Mouse (Mus musculus) hindbrain, embryonic 12.5 days (tissue): ENCODE measurements at regions not wholly inside any gene's neighbourhood (a gene's known extent, or its start where the extent isn't known, plus 50 kb on each side); places are given as distances from the start of the nearest gene placed in this dataset.

Experiments used
- ATAC-seq: fragments of 200-750 bp; cut with Nextera tagmentation; 2 replicates; pipeline ENCODE4 v1.8.0; 2017; ENCODE audit warnings: moderate TSS enrichment; ENCODE audit not compliant: low FRiP score
- H3K27ac ChIP-seq: fragments of 300-500 bp; sonication (generic); 2 replicates; pipeline ENCODE4 v1.5.1; 2016; ENCODE audit warnings: mild to moderate bottlenecking
- H3K27me3 ChIP-seq: fragments of 300-500 bp; sonication (generic); 2 replicates; pipeline ENCODE4 v1.6.1; 2016; ENCODE audit warnings: mild to moderate bottlenecking
- H3K36me3 ChIP-seq: fragments of 300-500 bp; sonication (generic); 2 replicates; pipeline ENCODE4 v1.6.1; 2016; ENCODE audit warnings: mild to moderate bottlenecking
- H3K4me1 ChIP-seq: fragments of 300-500 bp; sonication (generic); 2 replicates; pipeline ENCODE4 v1.6.1; 2016
- H3K4me2 ChIP-seq: fragments of 300-500 bp; sonication (generic); replicated peaks from 2 replicates; pipeline ENCODE4 v1.6.1; 2016; ENCODE audit warnings: mild to moderate bottlenecking
- H3K4me3 ChIP-seq: fragments of 300-500 bp; sonication (generic); 2 replicates; pipeline ENCODE4 v1.5.1; 2016; ENCODE audit warnings: mild to moderate bottlenecking
- H3K9ac ChIP-seq: fragments of 300-500 bp; sonication (generic); 2 replicates; pipeline ENCODE4 v1.6.1; 2016; ENCODE audit warnings: mild to moderate bottlenecking, moderate library complexity
- H3K9me3 ChIP-seq: fragments of 300-500 bp; sonication (generic); replicated peaks from 2 replicates; pipeline ENCODE4 v1.6.1; 2016; ENCODE audit warnings: mild to moderate bottlenecking
- WGBS: fragments of 180-500 bp; shearing (Covaris S2); methylation state at CpG from one replicate; pipeline ENCODE4 v1.1.7; 2016; 5-methylcytosine and 5-hydroxymethylcytosine counted together

- Histone ChIP-seq H3K27me3 (no peaks in the 10 kb centered on the region), H3K4me2 (no peak overlapping the region), H3K36me3 (no peaks in the 10 kb centered on the region), H3K27ac (no peak overlapping the region), H3K9ac (no peak overlapping the region), H3K9me3 (no peaks in the 10 kb centered on the region), H3K4me1 (0 out of 2 replicates have a peak, but pooled peaks cover 6% of the 10 kb centered on the region), H3K4me3 (no peak overlapping the region)
- WGBS: 70% methylated on average over 4 of the region's 4 CpGs
- no peak for ATAC-seq
Observed at GRCm38 (mm10) chr1:193517968-193518367, 147.9 kb upstream of the Camk1g start.

- Histone ChIP-seq H3K4me2 (no peak overlapping the region), H3K9ac (no peak overlapping the region), H3K9me3 (no peaks in the 10 kb centered on the region), H3K4me1 (0 out of 2 replicates have a peak, but pooled peaks cover 6% of the 10 kb centered on the region), H3K36me3 (no peaks in the 10 kb centered on the region), H3K4me3 (no peak overlapping the region), H3K27me3 (no peaks in the 10 kb centered on the region), H3K27ac (no peak overlapping the region)
- 65% methylated on average over 2 of the region's 2 CpGs for WGBS
- ATAC-seq: no peak
Observed at GRCm38 (mm10) chr1:193517293-193517692, 147.2 kb upstream of the Camk1g start.

- ATAC-seq: no peak
- Histone ChIP-seq H3K27ac (no peak overlapping the region), H3K9me3 (no peaks in the 10 kb centered on the region), H3K9ac (no peak overlapping the region), H3K4me3 (no peak overlapping the region), H3K27me3 (no peaks in the 10 kb centered on the region), H3K4me2 (no peak overlapping the region), H3K4me1 (0 out of 2 replicates have a peak, but pooled peaks cover 6% of the 10 kb centered on the region), H3K36me3 (no peaks in the 10 kb centered on the region)
- WGBS: 81% methylated on average over 3 of the region's 3 CpGs
Observed at GRCm38 (mm10) chr1:193516395-193516794, 146.3 kb upstream of the Camk1g start.

- no peaks in the 10 kb centered on the region for H3K9me3 ChIP-seq
- H3K9ac ChIP-seq: no peak overlapping the region
- H3K4me2 ChIP-seq: no peak overlapping the region
- ATAC-seq: 0 out of 2 replicates have a peak, but pooled peaks have one; percentile 52
- H3K27ac ChIP-seq: no peak overlapping the region
- no peaks in the 10 kb centered on the region for H3K27me3 ChIP-seq
- no peak overlapping the region for H3K4me3 ChIP-seq
- H3K4me1 ChIP-seq: 0 out of 2 replicates have a peak, but pooled peaks cover 6% of the 10 kb centered on the region
- H3K36me3 ChIP-seq: no peaks in the 10 kb centered on the region
- WGBS: 40% methylated on average over 9 of the region's 9 CpGs
Observed at GRCm38 (mm10) chr1:193513929-193514710, 144.0 kb upstream of the Camk1g start.

GRCm38 (mm10) chr1:193510066-193510793 lies 140.1 kb upstream of the Camk1g start:
- ATAC-seq: no peak
- Histone ChIP-seq H3K27me3 (no peaks in the 10 kb centered on the region), H3K9ac (no peak overlapping the region), H3K9me3 (no peaks in the 10 kb centered on the region), H3K27ac (no peak overlapping the region), H3K4me3 (no peak overlapping the region), H3K36me3 (no peaks in the 10 kb centered on the region), H3K4me1 (0 out of 2 replicates have a peak, but pooled peaks cover 6% of the 10 kb centered on the region), H3K4me2 (no peak overlapping the region)
- WGBS: 42% methylated on average over 8 of the region's 8 CpGs

GRCm38 (mm10) chr1:193508271-193508670 lies 138.2 kb upstream of the Camk1g start:
- ATAC-seq: no peak
- Histone ChIP-seq H3K9me3 (no peaks in the 10 kb centered on the region), H3K27ac (no peak overlapping the region), H3K9ac (no peak overlapping the region), H3K27me3 (no peaks in the 10 kb centered on the region), H3K36me3 (no peaks in the 10 kb centered on the region), H3K4me1 (no peaks in the 10 kb centered on the region; the same call in 1 of the 2 replicates), H3K4me2 (no peak overlapping the region), H3K4me3 (no peak overlapping the region)

GRCm38 (mm10) chr1:193506991-193507390 lies 136.9 kb upstream of the Camk1g start:
- Histone ChIP-seq H3K4me2 (no peak overlapping the region), H3K27me3 (no peaks in the 10 kb centered on the region), H3K36me3 (no peaks in the 10 kb centered on the region), H3K27ac (no peak overlapping the region), H3K4me3 (no peak overlapping the region), H3K4me1 (no peaks in the 10 kb centered on the region; the same call in 1 of the 2 replicates), H3K9me3 (no peaks in the 10 kb centered on the region), H3K9ac (no peak overlapping the region)
- 84% methylated on average over 3 of the region's 3 CpGs for whole genome bisulfite sequencing
- no peak for ATAC-seq

- H3K4me2 ChIP-seq: no peak overlapping the region
- H3K4me3 ChIP-seq: no peak overlapping the region
- no peak for ATAC-seq
- H3K9ac ChIP-seq: no peak overlapping the region
- no peaks in the 10 kb centered on the region for H3K27me3 ChIP-seq
- no peaks in the 10 kb centered on the region for H3K9me3 ChIP-seq
- WGBS: 45% methylated on average over 3 of the region's 3 CpGs
- no peaks in the 10 kb centered on the region for H3K36me3 ChIP-seq
- no peak overlapping the region for H3K27ac ChIP-seq
- no peaks in the 10 kb centered on the region; the same call in 1 of the 2 replicates for H3K4me1 ChIP-seq
Observed at GRCm38 (mm10) chr1:193505381-193505780, 135.3 kb upstream of the Camk1g start.

GRCm38 (mm10) chr1:193504611-193505010 lies 134.5 kb upstream of the Camk1g start:
- Histone ChIP-seq H3K4me3 (no peak overlapping the region), H3K9ac (no peak overlapping the region), H3K27ac (no peak overlapping the region), H3K4me2 (no peak overlapping the region), H3K27me3 (no peaks in the 10 kb centered on the region), H3K9me3 (no peaks in the 10 kb centered on the region), H3K36me3 (no peaks in the 10 kb centered on the region), H3K4me1 (no peaks in the 10 kb centered on the region; the same call in 1 of the 2 replicates)
- ATAC-seq: no peak
- 51% methylated on average over 3 of the region's 3 CpGs for WGBS

GRCm38 (mm10) chr1:193503624-193504325 lies 133.7 kb upstream of the Camk1g start:
- no peaks in the 10 kb centered on the region; the same call in 1 of the 2 replicates for H3K4me1 ChIP-seq

GRCm38 (mm10) chr1:193496265-193497183 lies 126.4 kb upstream of the Camk1g start:
- no peaks in the 10 kb centered on the region for H3K9me3 ChIP-seq
- peak; percentile 54; the same call in 1 of the 2 replicates for ATAC-seq
- peaks cover 10% of the 10 kb centered on the region for H3K4me1 ChIP-seq
- H3K27ac ChIP-seq: 0 out of 2 replicates have a peak overlapping the region, but pooled peaks have one; percentile 24
- H3K4me3 ChIP-seq: no peak overlapping the region
- 34% methylated on average over 9 of the region's 9 CpGs for WGBS
- H3K36me3 ChIP-seq: no peaks in the 10 kb centered on the region
- no peak overlapping the region for H3K9ac ChIP-seq
- no peak overlapping the region for H3K4me2 ChIP-seq
- H3K27me3 ChIP-seq: no peaks in the 10 kb centered on the region; the same call in 1 of the 2 replicates

More at GRCm38 (mm10) chr1:193503624-193504325, 133.7 kb upstream of the Camk1g start:
- no peak for ATAC-seq
- H3K4me2 ChIP-seq: no peak overlapping the region
- 28% methylated on average over 3 of the region's 3 CpGs for WGBS
- no peaks in the 10 kb centered on the region for H3K36me3 ChIP-seq
- H3K27me3 ChIP-seq: no peaks in the 10 kb centered on the region
- H3K4me3 ChIP-seq: no peak overlapping the region
- no peaks in the 10 kb centered on the region for H3K9me3 ChIP-seq
- no peak overlapping the region for H3K27ac ChIP-seq
- no peak overlapping the region for H3K9ac ChIP-seq
